Comparison of ENCODE assay signal across 21 mouse cellular contexts in the genomic region with DNA sequence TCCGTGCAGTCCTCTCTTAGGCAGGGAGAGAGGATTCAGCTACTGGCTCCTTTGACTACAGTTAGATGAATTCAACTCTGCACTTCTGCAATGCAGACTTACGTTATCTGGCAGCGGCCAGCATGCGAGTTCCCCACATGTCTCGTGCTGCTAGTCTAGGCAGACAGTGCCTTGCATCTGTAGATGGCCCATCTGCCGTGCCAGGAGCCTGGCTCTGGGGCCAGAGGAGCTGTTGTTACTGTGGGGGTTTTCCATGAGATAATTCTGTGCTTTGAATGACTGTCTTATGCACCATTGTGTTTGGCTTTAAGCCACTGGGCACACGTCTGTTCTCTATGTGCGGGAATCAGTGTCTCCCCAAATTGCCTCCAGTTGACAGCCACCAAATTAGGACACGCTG.
DNase-seq lines count a peak whose midpoint lies in the region; ATAC-seq and TF ChIP-seq lines count a peak whose summit lies in the region.
"Had no signal": no experiment of that assay in that cellular context is flagged by ENCODE, and none has a peak within 500 bp of the region (broad histone marks: within the 10 kb centered on the region; RNA-seq: fewer than 3 reads in every experiment).

No protein-coding gene starts in this region.

- H3K27ac ChIP-seq in forebrain, embryonic 13.5 days = no peak overlapping the region
- no peak overlapping the region for H3K27ac ChIP-seq in forebrain, embryonic 12.5 days
- H3K27ac ChIP-seq in hindbrain, embryonic 15.5 days (replicated peaks) = no peak overlapping the region
- no peak overlapping the region for H3K27ac ChIP-seq in hindbrain, embryonic 12.5 days
- no peak overlapping the region for H3K27ac ChIP-seq in CH12.LX (ENCODE audit: insufficient read depth, low read depth)
- no peak overlapping the region for H3K27ac ChIP-seq in hindbrain, postnatal 0 days
- H3K27ac ChIP-seq: embryonic facial prominence, embryonic 10.5 days; heart, embryonic 13.5 days; kidney, embryonic 15.5 days; limb, embryonic 15.5 days; liver, embryonic 15.5 days; macrophage had no signal

- dilution Hi-C loops in CH12.LX (cut with MboI; ENCODE audit: extremely low pct_ligation_motif_present, extremely low pct_unique_long_range_greater_than_20kb, low sequenced_read_pairs) = no loop called here

- peaks cover 5% of the 10 kb centered on the region for H3K4me1 ChIP-seq in forebrain, embryonic 13.5 days
- H3K4me1 ChIP-seq in forebrain, embryonic 12.5 days = peaks cover 7% of the 10 kb centered on the region; the same call in 1 of the 2 replicates
- peaks cover 4% of the 10 kb centered on the region; the same call in 1 of the 2 replicates for H3K4me1 ChIP-seq in hindbrain, embryonic 15.5 days (replicated peaks)
- no peaks in the 10 kb centered on the region for H3K4me1 ChIP-seq in hindbrain, embryonic 12.5 days
- peaks cover 3 to 22% of the 10 kb centered on the region in 2 experiments for H3K4me1 ChIP-seq in CH12.LX (ENCODE audit: control insufficient read depth in 1 of 2, insufficient read depth in 2 of 2)
- H3K4me1 ChIP-seq in hindbrain, postnatal 0 days (ENCODE audit: insufficient read depth, low read length) = no peaks in the 10 kb centered on the region
- H3K4me1 ChIP-seq: liver, embryonic 15.5 days had no signal

- H3K4me3 ChIP-seq in forebrain, embryonic 13.5 days = no peak overlapping the region
- no peak overlapping the region for H3K4me3 ChIP-seq in forebrain, embryonic 12.5 days (replicated peaks)
- H3K4me3 ChIP-seq in hindbrain, embryonic 15.5 days = no peak overlapping the region
- H3K4me3 ChIP-seq in hindbrain, embryonic 12.5 days = no peak overlapping the region
- no peak overlapping the region for H3K4me3 ChIP-seq in CH12.LX (replicated peaks in 1 of 3; ENCODE audit: low read depth in 2 of 3, low read length in 2 of 3, poor library complexity in 1 of 3)
- no peak overlapping the region for H3K4me3 ChIP-seq in hindbrain, postnatal 0 days (ENCODE audit: low read length)
- H3K4me3 ChIP-seq: embryonic facial prominence, embryonic 10.5 days; heart, embryonic 13.5 days; kidney, embryonic 15.5 days; limb, embryonic 15.5 days; liver, embryonic 15.5 days had no signal

- no peak for TF ChIP-seq POLR2A in CH12.LX (IDR thresholded peaks at IDR 0.05; ENCODE audit: low read depth, low read length)

- H3K4me2 ChIP-seq in forebrain, embryonic 13.5 days = no peak overlapping the region
- H3K4me2 ChIP-seq in forebrain, embryonic 12.5 days = no peak overlapping the region
- no peak overlapping the region for H3K4me2 ChIP-seq in hindbrain, embryonic 15.5 days
- H3K4me2 ChIP-seq in hindbrain, embryonic 12.5 days (replicated peaks) = no peak overlapping the region
- no peak overlapping the region for H3K4me2 ChIP-seq in CH12.LX (ENCODE audit: insufficient read depth, low read depth, poor library complexity, severe bottlenecking)
- H3K4me2 ChIP-seq in hindbrain, postnatal 0 days (ENCODE audit: low read depth, low read length) = no peak overlapping the region
- H3K4me2 ChIP-seq: heart, embryonic 13.5 days; kidney, embryonic 15.5 days; limb, embryonic 15.5 days; liver, embryonic 15.5 days had no signal

- H3K9ac ChIP-seq in forebrain, embryonic 13.5 days = no peak overlapping the region
- H3K9ac ChIP-seq in forebrain, embryonic 12.5 days = no peak overlapping the region
- H3K9ac ChIP-seq in hindbrain, embryonic 15.5 days = no peak overlapping the region
- H3K9ac ChIP-seq in hindbrain, embryonic 12.5 days = no peak overlapping the region
- H3K9ac ChIP-seq in CH12.LX (ENCODE audit: insufficient read depth, low read depth) = no peak overlapping the region
- H3K9ac ChIP-seq in hindbrain, postnatal 0 days (replicated peaks; ENCODE audit: low read length) = no peak overlapping the region
- H3K9ac ChIP-seq: heart, embryonic 13.5 days; kidney, embryonic 15.5 days; limb, embryonic 15.5 days; liver, embryonic 15.5 days had no signal

- TF ChIP-seq EP300 in CH12.LX (IDR thresholded peaks at IDR 0.05; ENCODE audit: low read length) = no peak

- peak; percentile 70 for ATAC-seq in forebrain, embryonic 13.5 days
- ATAC-seq in forebrain, embryonic 12.5 days (ENCODE audit: low FRiP score) = no peak
- peak; percentile 77; the same call in 1 of the 2 replicates for ATAC-seq in hindbrain, embryonic 15.5 days (ENCODE audit: low FRiP score, low read depth)
- ATAC-seq in hindbrain, embryonic 12.5 days (ENCODE audit: low FRiP score) = no peak
- peak; percentile 64; the same call in 1 of the 2 replicates for ATAC-seq in hindbrain, postnatal 0 days
- ATAC-seq: intestine, embryonic 16.5 days had no signal

- no peaks in the 10 kb centered on the region for H3K9me3 ChIP-seq in forebrain, embryonic 13.5 days (replicated peaks)
- no peaks in the 10 kb centered on the region for H3K9me3 ChIP-seq in forebrain, embryonic 12.5 days
- H3K9me3 ChIP-seq in hindbrain, embryonic 15.5 days = no peaks in the 10 kb centered on the region
- H3K9me3 ChIP-seq in hindbrain, embryonic 12.5 days (replicated peaks) = no peaks in the 10 kb centered on the region
- no peaks in the 10 kb centered on the region for H3K9me3 ChIP-seq in CH12.LX (replicated peaks; ENCODE audit: low read length)
- no peaks in the 10 kb centered on the region for H3K9me3 ChIP-seq in hindbrain, postnatal 0 days (ENCODE audit: low read length)
- H3K9me3 ChIP-seq: embryonic facial prominence, embryonic 10.5 days; heart, embryonic 13.5 days; kidney, embryonic 15.5 days; limb, embryonic 15.5 days; liver, embryonic 15.5 days had no signal

- in situ Hi-C loops in CH12.LX (cut with MboI; ENCODE audit: low pct_ligation_motif_present, low pct_unique_long_range_greater_than_20kb, low sequenced_read_pairs) = no loop called here

- DNase-seq in CH12.LX (ENCODE audit: extremely low read depth) = no peak
- DNase-seq in hindbrain, postnatal 0 days (ENCODE audit: low spot score) = peak; percentile 69
- no peak for DNase-seq in kidney, adult 11 months
- DNase-seq: adrenal gland, postnatal 14 days; cerebellum, adult 11 months; gastrocnemius, postnatal 10 days; heart, adult 18-20 months; heart, postnatal 36 days; right cerebral cortex, adult 18-20 months; thymus, postnatal 25 days had no signal

- H3K36me3 ChIP-seq in forebrain, embryonic 13.5 days (ENCODE audit: poor library complexity, severe bottlenecking) = no peaks in the 10 kb centered on the region
- no peaks in the 10 kb centered on the region for H3K36me3 ChIP-seq in forebrain, embryonic 12.5 days (replicated peaks)
- H3K36me3 ChIP-seq in hindbrain, embryonic 15.5 days = no peaks in the 10 kb centered on the region
- no peaks in the 10 kb centered on the region for H3K36me3 ChIP-seq in hindbrain, embryonic 12.5 days
- no peaks in the 10 kb centered on the region for H3K36me3 ChIP-seq in CH12.LX (replicated peaks in 1 of 2; ENCODE audit: control insufficient read depth in 1 of 2, insufficient read depth in 1 of 2, low read length in 1 of 2)
- no peaks in the 10 kb centered on the region for H3K36me3 ChIP-seq in hindbrain, postnatal 0 days (ENCODE audit: insufficient read depth, low read length)
- H3K36me3 ChIP-seq: embryonic facial prominence, embryonic 10.5 days; heart, embryonic 13.5 days; kidney, embryonic 15.5 days; limb, embryonic 15.5 days; liver, embryonic 15.5 days had no signal

- WGBS in forebrain, embryonic 13.5 days = 66% methylated on average over 9 of the region's 9 CpGs
- WGBS in forebrain, embryonic 12.5 days = 74% methylated on average over 9 of the region's 9 CpGs
- WGBS in hindbrain, embryonic 15.5 days = 67% methylated on average over 9 of the region's 9 CpGs
- 77% methylated on average over 9 of the region's 9 CpGs for WGBS in hindbrain, embryonic 12.5 days
- WGBS in hindbrain, postnatal 0 days = 47% methylated on average over 9 of the region's 9 CpGs

- H3K79me2 ChIP-seq in CH12.LX (replicated peaks; ENCODE audit: control insufficient read depth, extremely low read depth, insufficient read depth, poor library complexity, severe bottlenecking) = no peaks in the 10 kb centered on the region

- TF ChIP-seq RAD21 in CH12.LX (IDR thresholded peaks at IDR 0.05; ENCODE audit: low read depth, low read length) = no peak

- no peaks in the 10 kb centered on the region for H3K27me3 ChIP-seq in forebrain, embryonic 13.5 days
- H3K27me3 ChIP-seq in forebrain, embryonic 12.5 days = no peaks in the 10 kb centered on the region
- H3K27me3 ChIP-seq in hindbrain, embryonic 15.5 days = no peaks in the 10 kb centered on the region
- H3K27me3 ChIP-seq in hindbrain, embryonic 12.5 days = no peaks in the 10 kb centered on the region
- H3K27me3 ChIP-seq in CH12.LX (replicated peaks) = no peaks in the 10 kb centered on the region
- no peaks in the 10 kb centered on the region for H3K27me3 ChIP-seq in hindbrain, postnatal 0 days (ENCODE audit: insufficient read depth, low read length)
- H3K27me3 ChIP-seq: heart, embryonic 13.5 days; liver, embryonic 15.5 days had no signal

- TF ChIP-seq CTCF in CH12.LX (conservative IDR thresholded peaks at IDR 0.05 in 1 of 2, IDR thresholded peaks at IDR 0.05 in 1 of 2; ENCODE audit: low read depth in 2 of 2, low read length in 2 of 2) = no peak
- TF ChIP-seq CTCF in hindbrain, postnatal 0 days (IDR thresholded peaks at IDR 0.05; ENCODE audit: low read depth) = no peak

TF ChIP-seq in CH12.LX, 34 proteins besides CTCF, POLR2A, EP300 and RAD21:
- TF ChIP-seq ZC3H11A (IDR thresholded peaks at IDR 0.05; ENCODE audit: low read depth, low read length) = no peak
- no peak for TF ChIP-seq KAT2A (IDR thresholded peaks at IDR 0.05; ENCODE audit: insufficient replicate concordance, low read length)
- no peak for TF ChIP-seq CHD1 (IDR thresholded peaks at IDR 0.05; ENCODE audit: low read depth, low read length)
- TF ChIP-seq BHLHE40 (IDR thresholded peaks at IDR 0.05; ENCODE audit: low read depth, low read length) = peak; percentile 55; the same call in 1 of the 2 replicates
- no peak for TF ChIP-seq PAX5 (IDR thresholded peaks at IDR 0.05; ENCODE audit: low read length)
- no peak for TF ChIP-seq SIN3A (IDR thresholded peaks at IDR 0.05; ENCODE audit: low read length)
- no peak for TF ChIP-seq RCOR1 (conservative IDR thresholded peaks at IDR 0.05; ENCODE audit: low read depth, low read length)

Comparison
In these comparisons a context has a peak if more than half of its experiments do, and no peak if none do; other contexts are left out.
1. ATAC-seq: peak in forebrain, embryonic 13.5 days (single experiment), hindbrain, embryonic 15.5 days (single experiment) and hindbrain, postnatal 0 days (single experiment); none in forebrain, embryonic 12.5 days (single experiment) and hindbrain, embryonic 12.5 days (single experiment).